Mouse (Mus musculus): ENCODE data around the gene Gpc5. TPM values are rescaled to one million over a fixed set of nuclear protein-coding genes. Genes with fewer than 3 reads are reported as not detected.

The Gpc5 gene
- polyA plus RNA-seq, 1 experiment from 2014 or later = 0.05 TPM

GRCm38 (mm10) chr14:116137330-116137729 lies 1045.3 kb downstream of the Gpc5 start:
- no peak overlapping the region for H3K4me3 ChIP-seq (ENCODE audit: low read depth, low read length)
- H3K27ac ChIP-seq (ENCODE audit: low read length) = no peak overlapping the region
- no peaks in the 10 kb centered on the region for H3K27me3 ChIP-seq (ENCODE audit: control insufficient read depth, insufficient read depth, low read depth, low read length)
- no peak overlapping the region for H3K9ac ChIP-seq (ENCODE audit: low read depth, low read length)
- no peak for ATAC-seq (ENCODE audit: low read depth)
- H3K36me3 ChIP-seq (ENCODE audit: control insufficient read depth, insufficient read depth) = no peaks in the 10 kb centered on the region
- WGBS (ENCODE audit: insufficient replicate concordance) = 58% methylated on average over 5 of the region's 5 CpGs
- H3K4me2 ChIP-seq (ENCODE audit: low read depth, low read length) = no peak overlapping the region
- H3K4me1 ChIP-seq (ENCODE audit: control insufficient read depth, low read depth, low read length) = no peaks in the 10 kb centered on the region
- no peaks in the 10 kb centered on the region for H3K9me3 ChIP-seq (replicated peaks; ENCODE audit: control insufficient read depth, low read length)

GRCm38 (mm10) chr14:116137772-116138171 lies 1045.8 kb downstream of the Gpc5 start:
- Histone ChIP-seq H3K9ac (ENCODE audit: low read depth, low read length) (no peak overlapping the region), H3K9me3 (replicated peaks; ENCODE audit: control insufficient read depth, low read length) (no peaks in the 10 kb centered on the region), H3K27ac (ENCODE audit: low read length) (no peak overlapping the region), H3K27me3 (ENCODE audit: control insufficient read depth, insufficient read depth, low read depth, low read length) (no peaks in the 10 kb centered on the region), H3K4me1 (ENCODE audit: control insufficient read depth, low read depth, low read length) (no peaks in the 10 kb centered on the region), H3K4me3 (ENCODE audit: low read depth, low read length) (no peak overlapping the region), H3K36me3 (ENCODE audit: control insufficient read depth, insufficient read depth) (no peaks in the 10 kb centered on the region), H3K4me2 (ENCODE audit: low read depth, low read length) (no peak overlapping the region)
- 36% methylated on average over 1 of the region's 1 CpGs for WGBS (ENCODE audit: insufficient replicate concordance)
- ATAC-seq (ENCODE audit: low read depth) = no peak

GRCm38 (mm10) chr14:116162586-116162985 lies 1070.6 kb downstream of the Gpc5 start:
- H3K4me2 ChIP-seq (ENCODE audit: low read depth, low read length) = no peak overlapping the region
- ATAC-seq (ENCODE audit: low read depth) = no peak
- no peak overlapping the region for H3K4me3 ChIP-seq (ENCODE audit: low read depth, low read length)
- no peaks in the 10 kb centered on the region for H3K36me3 ChIP-seq (ENCODE audit: control insufficient read depth, insufficient read depth)
- H3K9ac ChIP-seq (ENCODE audit: low read depth, low read length) = no peak overlapping the region
- 41% methylated on average over 2 of the region's 2 CpGs for WGBS (ENCODE audit: insufficient replicate concordance)
- H3K27ac ChIP-seq (ENCODE audit: low read length) = no peak overlapping the region
- H3K27me3 ChIP-seq (ENCODE audit: control insufficient read depth, insufficient read depth, low read depth, low read length) = no peaks in the 10 kb centered on the region
- no peaks in the 10 kb centered on the region for H3K9me3 ChIP-seq (replicated peaks; ENCODE audit: control insufficient read depth, low read length)
- H3K4me1 ChIP-seq (ENCODE audit: control insufficient read depth, low read depth, low read length) = no peaks in the 10 kb centered on the region

GRCm38 (mm10) chr14:116167401-116167800 lies 1075.4 kb downstream of the Gpc5 start:
- no peak for ATAC-seq (ENCODE audit: low read depth)
- no peak overlapping the region for H3K4me2 ChIP-seq (ENCODE audit: low read depth, low read length)
- H3K9me3 ChIP-seq (replicated peaks; ENCODE audit: control insufficient read depth, low read length) = no peaks in the 10 kb centered on the region
- no peaks in the 10 kb centered on the region for H3K36me3 ChIP-seq (ENCODE audit: control insufficient read depth, insufficient read depth)
- H3K4me1 ChIP-seq (ENCODE audit: control insufficient read depth, low read depth, low read length) = no peaks in the 10 kb centered on the region
- no peak overlapping the region for H3K9ac ChIP-seq (ENCODE audit: low read depth, low read length)
- H3K27ac ChIP-seq (ENCODE audit: low read length) = no peak overlapping the region
- no peaks in the 10 kb centered on the region for H3K27me3 ChIP-seq (ENCODE audit: control insufficient read depth, insufficient read depth, low read depth, low read length)
- no peak overlapping the region for H3K4me3 ChIP-seq (ENCODE audit: low read depth, low read length)

- ATAC-seq (ENCODE audit: low read depth) = no peak
- Histone ChIP-seq H3K36me3 (ENCODE audit: control insufficient read depth, insufficient read depth) (no peaks in the 10 kb centered on the region), H3K9me3 (replicated peaks; ENCODE audit: control insufficient read depth, low read length) (no peaks in the 10 kb centered on the region), H3K4me2 (ENCODE audit: low read depth, low read length) (no peak overlapping the region), H3K4me1 (ENCODE audit: control insufficient read depth, low read depth, low read length) (no peaks in the 10 kb centered on the region), H3K9ac (ENCODE audit: low read depth, low read length) (no peak overlapping the region), H3K27me3 (ENCODE audit: control insufficient read depth, insufficient read depth, low read depth, low read length) (no peaks in the 10 kb centered on the region), H3K27ac (ENCODE audit: low read length) (no peak overlapping the region), H3K4me3 (ENCODE audit: low read depth, low read length) (no peak overlapping the region)
- WGBS (ENCODE audit: insufficient replicate concordance) = 56% methylated on average over 5 of the region's 5 CpGs
Measured at GRCm38 (mm10) chr14:116169129-116169528, 1077.1 kb downstream of the Gpc5 start.

GRCm38 (mm10) chr14:116186981-116187380 lies 1095.0 kb downstream of the Gpc5 start:
- Histone ChIP-seq H3K4me2 (ENCODE audit: low read depth, low read length) (no peak overlapping the region), H3K4me3 (ENCODE audit: low read depth, low read length) (no peak overlapping the region), H3K27ac (ENCODE audit: low read length) (no peak overlapping the region), H3K27me3 (ENCODE audit: control insufficient read depth, insufficient read depth, low read depth, low read length) (no peaks in the 10 kb centered on the region), H3K4me1 (ENCODE audit: control insufficient read depth, low read depth, low read length) (no peaks in the 10 kb centered on the region), H3K9ac (ENCODE audit: low read depth, low read length) (no peak overlapping the region), H3K9me3 (replicated peaks; ENCODE audit: control insufficient read depth, low read length) (no peaks in the 10 kb centered on the region), H3K36me3 (ENCODE audit: control insufficient read depth, insufficient read depth) (no peaks in the 10 kb centered on the region)
- ATAC-seq (ENCODE audit: low read depth) = no peak
- WGBS (ENCODE audit: insufficient replicate concordance) = 66% methylated on average over 4 of the region's 4 CpGs

- 20% methylated on average over 6 of the region's 6 CpGs for WGBS (ENCODE audit: insufficient replicate concordance)
Measured at GRCm38 (mm10) chr14:116206977-116207376, 1115.0 kb downstream of the Gpc5 start.

GRCm38 (mm10) chr14:116208581-116208980 lies 1116.6 kb downstream of the Gpc5 start:
- Histone ChIP-seq H3K9ac (ENCODE audit: low read depth, low read length) (no peak overlapping the region), H3K4me1 (ENCODE audit: control insufficient read depth, low read depth, low read length) (no peaks in the 10 kb centered on the region), H3K4me2 (ENCODE audit: low read depth, low read length) (no peak overlapping the region), H3K4me3 (ENCODE audit: low read depth, low read length) (no peak overlapping the region), H3K27ac (ENCODE audit: low read length) (no peak overlapping the region), H3K9me3 (replicated peaks; ENCODE audit: control insufficient read depth, low read length) (no peaks in the 10 kb centered on the region), H3K27me3 (ENCODE audit: control insufficient read depth, insufficient read depth, low read depth, low read length) (no peaks in the 10 kb centered on the region), H3K36me3 (ENCODE audit: control insufficient read depth, insufficient read depth) (no peaks in the 10 kb centered on the region)
- no peak for ATAC-seq (ENCODE audit: low read depth)
- WGBS (ENCODE audit: insufficient replicate concordance) = 70% methylated on average over 3 of the region's 3 CpGs

More at GRCm38 (mm10) chr14:116206977-116207376, 1115.0 kb downstream of the Gpc5 start:
- Histone ChIP-seq H3K9ac (ENCODE audit: low read depth, low read length) (no peak overlapping the region), H3K4me3 (ENCODE audit: low read depth, low read length) (no peak overlapping the region), H3K9me3 (replicated peaks; ENCODE audit: control insufficient read depth, low read length) (no peaks in the 10 kb centered on the region), H3K27me3 (ENCODE audit: control insufficient read depth, insufficient read depth, low read depth, low read length) (no peaks in the 10 kb centered on the region), H3K4me2 (ENCODE audit: low read depth, low read length) (no peak overlapping the region), H3K36me3 (ENCODE audit: control insufficient read depth, insufficient read depth) (no peaks in the 10 kb centered on the region), H3K4me1 (ENCODE audit: control insufficient read depth, low read depth, low read length) (no peaks in the 10 kb centered on the region), H3K27ac (ENCODE audit: low read length) (no peak overlapping the region)
- no peak for ATAC-seq (ENCODE audit: low read depth)

GRCm38 (mm10) chr14:116209045-116209444 lies 1117.0 kb downstream of the Gpc5 start:
- Histone ChIP-seq H3K27me3 (ENCODE audit: control insufficient read depth, insufficient read depth, low read depth, low read length) (no peaks in the 10 kb centered on the region), H3K9me3 (replicated peaks; ENCODE audit: control insufficient read depth, low read length) (no peaks in the 10 kb centered on the region), H3K27ac (ENCODE audit: low read length) (no peak overlapping the region), H3K36me3 (ENCODE audit: control insufficient read depth, insufficient read depth) (no peaks in the 10 kb centered on the region), H3K9ac (ENCODE audit: low read depth, low read length) (no peak overlapping the region), H3K4me1 (ENCODE audit: control insufficient read depth, low read depth, low read length) (no peaks in the 10 kb centered on the region), H3K4me2 (ENCODE audit: low read depth, low read length) (no peak overlapping the region), H3K4me3 (ENCODE audit: low read depth, low read length) (no peak overlapping the region)
- no peak for ATAC-seq (ENCODE audit: low read depth)
- WGBS (ENCODE audit: insufficient replicate concordance) = 53% methylated on average over 5 of the region's 5 CpGs

- WGBS (ENCODE audit: insufficient replicate concordance) = 47% methylated on average over 6 of the region's 6 CpGs
- no peak overlapping the region for H3K4me3 ChIP-seq (ENCODE audit: low read depth, low read length)
- H3K4me1 ChIP-seq (ENCODE audit: control insufficient read depth, low read depth, low read length) = no peaks in the 10 kb centered on the region
- H3K9me3 ChIP-seq (replicated peaks; ENCODE audit: control insufficient read depth, low read length) = no peaks in the 10 kb centered on the region
- H3K4me2 ChIP-seq (ENCODE audit: low read depth, low read length) = no peak overlapping the region
- H3K36me3 ChIP-seq (ENCODE audit: control insufficient read depth, insufficient read depth) = no peaks in the 10 kb centered on the region
- H3K27ac ChIP-seq (ENCODE audit: low read length) = no peak overlapping the region
- no peaks in the 10 kb centered on the region for H3K27me3 ChIP-seq (ENCODE audit: control insufficient read depth, insufficient read depth, low read depth, low read length)
- ATAC-seq (ENCODE audit: low read depth) = no peak
- no peak overlapping the region for H3K9ac ChIP-seq (ENCODE audit: low read depth, low read length)
Measured at GRCm38 (mm10) chr14:116210304-116210703, 1118.3 kb downstream of the Gpc5 start.

Measured in liver, embryonic 16.5 days (tissue).